Mouse (Mus musculus): ENCODE results near the gene Zfp536. TPM values are rescaled to one million over a fixed set of nuclear protein-coding genes. Genes with fewer than 3 reads are reported as not detected.

Gene Zfp536
- 0.48 and 0.56 TPM in 2 replicates for polyA plus RNA-seq (2012; rRNA removed; ENCODE audit: low replicate concordance)

DNA sequence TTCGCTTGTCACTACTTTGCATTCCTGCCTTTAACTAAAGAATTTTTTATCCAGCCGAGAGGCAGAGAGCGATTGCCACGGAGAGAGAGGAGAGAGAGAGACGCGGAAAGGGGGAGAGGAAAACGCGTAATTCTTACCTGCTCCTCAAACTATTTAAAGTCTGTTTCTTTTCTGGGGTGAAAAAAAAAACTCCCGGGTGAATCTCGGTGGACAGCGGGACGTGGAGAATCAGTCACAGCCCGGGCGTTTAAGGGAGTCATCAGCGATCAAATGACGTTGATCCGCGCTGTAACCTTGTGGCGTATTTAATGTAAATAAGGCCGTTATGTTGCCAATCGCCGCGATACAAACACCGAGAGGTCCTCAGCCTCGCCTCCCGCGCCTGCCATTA lies at the start of gene Zfp536:
Gene Zfp536, minus strand, starts transcription at position 330 of the 391 bp plus-strand sequence.

Other genes with a start within 250 kb of the Zfp536 start
- gene Uri1, start 249.9 kb upstream of the Zfp536 start, polyA plus RNA-seq (2012; rRNA removed; ENCODE audit: low replicate concordance), result 7.2 and 9.3 TPM in 2 replicates

Data from mammary gland, adult 2 months (tissue).